Mouse (Mus musculus) right cerebral cortex, adult 2 months (tissue): ENCODE measurements around the gene Lck.
"Not testable (repeated sequence)": the region's sequence is repeated elsewhere in the genome, so short reads cannot be mapped to it uniquely, and the experiment has no call there.

Experiments used
- DNase-seq, 2 experiments: peaks; one replicate each; pipeline ENCODE4 v3.0.0; 2021 to 2022; ENCODE audit warnings: low spot score in 2 of 2

The Lck gene

GRCm38 (mm10) chr4:129555862-129556531 lies 17.4 kb downstream of the Lck start:
- no peak for DNase-seq

GRCm38 (mm10) chr4:129555421-129555861 lies 18.0 kb downstream of the Lck start:
- DNase-seq, result peak; percentile 31 to 56

GRCm38 (mm10) chr4:129554512-129554911 lies 18.9 kb downstream of the Lck start:
- not testable (repeated sequence) for DNase-seq

GRCm38 (mm10) chr4:129550295-129550694 lies 23.1 kb downstream of the Lck start:
- DNase-seq, result no peak

- DNase-seq, result no peak
Observed at GRCm38 (mm10) chr4:129549306-129549705, 24.1 kb downstream of the Lck start.

- DNase-seq, result not testable (repeated sequence)
Observed at GRCm38 (mm10) chr4:129547631-129548030, 25.8 kb downstream of the Lck start.

GRCm38 (mm10) chr4:129544106-129544505 lies 29.3 kb downstream of the Lck start:
- no peak for DNase-seq

- DNase-seq, result peak; percentile 92 to 95
Observed at GRCm38 (mm10) chr4:129542592-129543141, 30.8 kb downstream of the Lck start, which contains the start of gene Hdac1. TSS of gene Hdac1 (minus strand) at chr4:129542713.

- DNase-seq, result peak; percentile 8 to 24
Observed at GRCm38 (mm10) chr4:129541868-129542591, 31.4 kb downstream of the Lck start.

- no peak for DNase-seq
Observed at GRCm38 (mm10) chr4:129540012-129540411, 33.4 kb downstream of the Lck start.

- not testable (repeated sequence) for DNase-seq
Observed at GRCm38 (mm10) chr4:129528901-129529300, 44.5 kb downstream of the Lck start.

GRCm38 (mm10) chr4:129525889-129526288 lies 47.6 kb downstream of the Lck start:
- no peak for DNase-seq

GRCm38 (mm10) chr4:129525338-129525737 lies 48.1 kb downstream of the Lck start:
- no peak for DNase-seq

- no peak for DNase-seq
Observed at GRCm38 (mm10) chr4:129518519-129518918, 54.9 kb downstream of the Lck start.

- DNase-seq, result no peak
Observed at GRCm38 (mm10) chr4:129516925-129517324, 56.5 kb downstream of the Lck start.

- peak; percentile 33 to 51 for DNase-seq
Observed at GRCm38 (mm10) chr4:129514300-129514898, 59.0 kb downstream of the Lck start.

- DNase-seq, result no peak
Observed at GRCm38 (mm10) chr4:129513891-129514290, 59.5 kb downstream of the Lck start.

- DNase-seq, result peak; percentile 67 to 73
Observed at GRCm38 (mm10) chr4:129513086-129513767, 60.2 kb downstream of the Lck start, which contains the start of gene Marcksl1. TSS of gene Marcksl1 (plus strand) at chr4:129513581.

- no peak for DNase-seq
Observed at GRCm38 (mm10) chr4:129511413-129512096, 61.9 kb downstream of the Lck start.

- no peak for DNase-seq
Observed at GRCm38 (mm10) chr4:129510723-129511412, 62.6 kb downstream of the Lck start.
